Mouse (Mus musculus) liver, adult 2 months (tissue): Measurements from ENCODE around the gene Tarsl2. TPM values are rescaled to one million over a fixed set of nuclear protein-coding genes. Genes with fewer than 3 reads are reported as not detected.

Experiments used
- DNase-seq: peaks from one replicate; pipeline ENCODE4 v3.0.0-alpha.2; 2011; ENCODE audit warnings: low read depth, low spot score; ENCODE audit errors: extremely low read depth
- H3K27ac ChIP-seq: fragments of 200-500 bp; replicated peaks from 2 replicates; pipeline ENCODE4 v1.5.1; 2012; ENCODE audit warnings: low read depth, mild to moderate bottlenecking, control low read depth, inconsistent platforms, low read length; ENCODE audit not compliant: insufficient read depth
- H3K27me3 ChIP-seq: fragments of 200-500 bp; 2 replicates; pipeline ENCODE4 v1.6.1; 2012; ENCODE audit warnings: mild to moderate bottlenecking, moderate library complexity, low read length, inconsistent platforms; ENCODE audit not compliant: control insufficient read depth, insufficient read depth
- H3K36me3 ChIP-seq: fragments of 200-500 bp; 2 replicates; pipeline ENCODE4 v1.6.1; 2012; ENCODE audit warnings: low read length, inconsistent platforms; ENCODE audit not compliant: control insufficient read depth, insufficient read depth
- H3K4me1 ChIP-seq: fragments of 200-500 bp; 2 replicates; pipeline ENCODE4 v1.6.1; 2011; ENCODE audit warnings: low read length; ENCODE audit not compliant: control insufficient read depth, insufficient read depth
- H3K4me3 ChIP-seq: fragments of 200-500 bp; 2 replicates; pipeline ENCODE4 v1.5.1; 2011; ENCODE audit warnings: low read depth, mild to moderate bottlenecking, control low read depth, low read length, moderate library complexity; ENCODE audit not compliant: insufficient read depth
- H3K79me2 ChIP-seq: fragments of 200-500 bp; 2 replicates; pipeline ENCODE4 v1.6.1; 2012; ENCODE audit warnings: inconsistent platforms, mild to moderate bottlenecking, low read length, moderate library complexity; ENCODE audit not compliant: control insufficient read depth, insufficient read depth
- H3K9ac ChIP-seq: fragments of 200-500 bp; 2 replicates; pipeline ENCODE4 v1.6.1; 2012; ENCODE audit warnings: low read depth, mild to moderate bottlenecking, control low read depth, inconsistent platforms, low read length
- CTCF ChIP-seq: fragments of 200-500 bp; IDR thresholded peaks from 2 replicates; pipeline ENCODE4 v1.5.1; 2011; ENCODE audit warnings: low read depth, low read length, control low read depth
- POLR2A ChIP-seq: fragments of 200-500 bp; IDR thresholded peaks from 2 replicates; pipeline ENCODE4 v1.6.1; 2011; ENCODE audit warnings: low read length, control low read depth; ENCODE audit not compliant: insufficient read depth; ENCODE audit errors: extremely low read depth
- WGBS: fragments of 180-500 bp; shearing (Covaris S2); methylation state at CpG from one replicate; pipeline ENCODE4 v1.1.7; 2018; 5-methylcytosine and 5-hydroxymethylcytosine counted together
- polyA plus RNA-seq: library from polyadenylated mRNA; depleted of rRNA; stranded (reverse); fragments of >200 nt; gene quantifications from 2 replicates; pipeline ENCODE4 v1.2.3, GENCODE M21; 2012; rRNA removed
- total RNA-seq: library from RNA; depleted of rRNA; stranded (reverse); fragments of >200 nt; gene quantifications from 2 replicates; pipeline ENCODE4 v1.2.3, GENCODE M21; 2014; rRNA removed

The Tarsl2 gene
- total RNA-seq (9.7 and 10.1 TPM in 2 replicates), polyA plus RNA-seq (3.6 and 3.8 TPM in 2 replicates)

- Histone ChIP-seq H3K4me1 (peaks cover 7% of the 10 kb centered on the region), H3K4me3 (peak within 1 kb of the TSS; percentile 84), H3K27me3 (no peaks in the 10 kb centered on the region), H3K79me2 (no peaks in the 10 kb centered on the region), H3K27ac (peak within 1 kb of the TSS; percentile 77), H3K36me3 (peaks cover 12% of the 10 kb centered on the region), H3K9ac (peak within 1 kb of the TSS; percentile 88)
- TF ChIP-seq POLR2A (peak; percentile 85), CTCF (peak; percentile 55)
- peak; percentile 81 for DNase-seq
- under 1% methylated on average over 64 of the region's 64 CpGs for WGBS
Measured at GRCm38 (mm10) chr7:65644643-65645351, at the start of gene Tarsl2. Tarsl2 (plus strand) TSS chr7:65644898.

GRCm38 (mm10) chr7:65606124-65606523 is 38.6 kb upstream of the Tarsl2 start:
- Histone ChIP-seq H3K27me3 (no peaks in the 10 kb centered on the region), H3K4me3 (no peak overlapping the region), H3K9ac (no peak overlapping the region), H3K27ac (no peak overlapping the region), H3K4me1 (no peaks in the 10 kb centered on the region), H3K79me2 (no peaks in the 10 kb centered on the region), H3K36me3 (no peaks in the 10 kb centered on the region)
- DNase-seq = no peak
- WGBS = 83% methylated on average over 3 of the region's 3 CpGs
- TF ChIP-seq CTCF = no peak
- TF ChIP-seq POLR2A = no peak

- no peak overlapping the region for H3K9ac ChIP-seq
- H3K4me3 ChIP-seq = no peak overlapping the region
- TF ChIP-seq CTCF (no peak), POLR2A (no peak)
- DNase-seq = no peak
- no peaks in the 10 kb centered on the region for H3K36me3 ChIP-seq
- H3K4me1 ChIP-seq = no peaks in the 10 kb centered on the region
- H3K27ac ChIP-seq = no peak overlapping the region
- 86% methylated on average over 5 of the region's 5 CpGs for WGBS
- H3K27me3 ChIP-seq = no peaks in the 10 kb centered on the region
- H3K79me2 ChIP-seq = no peaks in the 10 kb centered on the region
Measured at GRCm38 (mm10) chr7:65607003-65607402, 37.7 kb upstream of the Tarsl2 start.

GRCm38 (mm10) chr7:65610171-65610570 is 34.5 kb upstream of the Tarsl2 start:
- TF ChIP-seq POLR2A (no peak), CTCF (no peak)
- DNase-seq = no peak

GRCm38 (mm10) chr7:65610673-65611072 is 34.0 kb upstream of the Tarsl2 start:
- no peaks in the 10 kb centered on the region for H3K27me3 ChIP-seq
- no peaks in the 10 kb centered on the region for H3K79me2 ChIP-seq
- no peaks in the 10 kb centered on the region for H3K4me1 ChIP-seq
- TF ChIP-seq CTCF (no peak), POLR2A (no peak)
- H3K36me3 ChIP-seq = no peaks in the 10 kb centered on the region
- WGBS = 44% methylated on average over 8 of the region's 8 CpGs
- no peak overlapping the region for H3K27ac ChIP-seq
- H3K4me3 ChIP-seq = no peak overlapping the region
- no peak overlapping the region for H3K9ac ChIP-seq
- no peak for DNase-seq

More at GRCm38 (mm10) chr7:65610171-65610570, 34.5 kb upstream of the Tarsl2 start:
- Histone ChIP-seq H3K79me2 (no peaks in the 10 kb centered on the region), H3K27ac (no peak overlapping the region), H3K9ac (no peak overlapping the region), H3K4me3 (no peak overlapping the region), H3K27me3 (no peaks in the 10 kb centered on the region), H3K4me1 (no peaks in the 10 kb centered on the region), H3K36me3 (no peaks in the 10 kb centered on the region)
- 37% methylated on average over 5 of the region's 5 CpGs for WGBS

- no peaks in the 10 kb centered on the region for H3K36me3 ChIP-seq
- TF ChIP-seq POLR2A (no peak), CTCF (no peak)
- no peak overlapping the region for H3K9ac ChIP-seq
- no peak overlapping the region for H3K27ac ChIP-seq
- no peaks in the 10 kb centered on the region for H3K27me3 ChIP-seq
- WGBS = 67% methylated on average over 3 of the region's 3 CpGs
- H3K4me3 ChIP-seq = no peak overlapping the region
- no peaks in the 10 kb centered on the region for H3K79me2 ChIP-seq
- no peaks in the 10 kb centered on the region for H3K4me1 ChIP-seq
- no peak for DNase-seq
Measured at GRCm38 (mm10) chr7:65611298-65611697, 33.4 kb upstream of the Tarsl2 start.
